Mouse (Mus musculus): Measurements from ENCODE around the gene Dnase1. TPM values are rescaled to one million over a fixed set of nuclear protein-coding genes. Genes with fewer than 3 reads are reported as not detected.
"Not testable (repeated sequence)": the region's sequence is repeated elsewhere in the genome, so short reads cannot be mapped to it uniquely, and the experiment has no call there.

The Dnase1 gene
- polyA plus RNA-seq, 1 experiment from 2014 or later: 6.5 TPM

DNA sequence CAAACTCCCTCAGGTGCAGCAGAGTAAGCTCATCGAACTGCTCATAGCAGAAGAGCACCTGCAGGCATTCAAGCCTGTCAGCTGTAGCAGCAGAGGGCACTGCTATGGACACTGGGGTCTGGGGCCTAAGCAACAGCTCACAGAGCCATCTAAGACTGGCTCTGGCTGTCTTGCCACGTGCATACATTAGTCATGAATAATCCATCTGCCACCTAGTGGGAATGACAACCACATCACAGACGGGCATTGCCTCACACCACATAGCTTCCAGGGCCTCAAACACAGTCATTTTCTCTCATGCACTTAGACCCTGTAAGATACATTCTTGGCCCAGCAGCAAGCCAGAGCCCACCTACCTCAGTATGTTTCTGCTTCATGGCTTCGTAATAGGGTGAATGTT is 8.8 kb downstream of the Dnase1 start:
- Histone ChIP-seq H3K27me3 (no peaks in the 10 kb centered on the region), H3K4me1 (replicated peaks) (no peaks in the 10 kb centered on the region), H3K4me2 (no peak overlapping the region), H3K27ac (no peak overlapping the region), H3K4me3 (replicated peaks) (no peak overlapping the region), H3K9ac (replicated peaks) (no peak overlapping the region), H3K36me3 (peaks cover 93% of the 10 kb centered on the region), H3K9me3 (no peaks in the 10 kb centered on the region)
- ATAC-seq (ENCODE audit: insufficient number of reproducible peaks, insufficient read depth, low FRiP score, low TSS enrichment, low read depth): no peak
- 91% methylated on average over 4 of the region's 4 CpGs for WGBS

DNA sequence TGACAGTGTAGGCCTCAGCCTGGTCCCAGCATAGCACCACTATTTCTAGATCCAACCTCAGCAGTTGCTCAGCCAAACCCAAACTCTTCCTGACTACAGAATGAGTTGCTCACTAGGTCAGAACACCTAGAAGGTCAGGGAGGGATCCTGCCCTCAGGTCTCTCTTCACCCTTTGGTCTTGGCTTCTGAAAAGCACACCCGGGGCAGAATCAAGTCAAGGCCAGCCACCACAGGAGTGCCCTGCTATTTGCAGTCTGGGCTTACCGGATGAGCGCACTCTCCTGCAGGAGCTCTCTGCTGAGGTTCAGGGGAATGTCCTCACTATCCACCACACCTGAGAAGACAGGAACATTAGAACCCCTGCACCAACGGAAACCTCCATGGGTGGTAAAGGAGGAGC is 15.9 kb downstream of the Dnase1 start:
- Histone ChIP-seq H3K4me1 (replicated peaks) (no peaks in the 10 kb centered on the region), H3K4me3 (replicated peaks) (no peak overlapping the region), H3K9me3 (no peaks in the 10 kb centered on the region), H3K4me2 (no peak overlapping the region), H3K9ac (replicated peaks) (no peak overlapping the region), H3K27ac (no peak overlapping the region), H3K36me3 (peaks cover 91% of the 10 kb centered on the region), H3K27me3 (no peaks in the 10 kb centered on the region)
- no peak for ATAC-seq (ENCODE audit: insufficient number of reproducible peaks, insufficient read depth, low FRiP score, low TSS enrichment, low read depth)
- 91% methylated on average over 4 of the region's 4 CpGs for WGBS

DNA sequence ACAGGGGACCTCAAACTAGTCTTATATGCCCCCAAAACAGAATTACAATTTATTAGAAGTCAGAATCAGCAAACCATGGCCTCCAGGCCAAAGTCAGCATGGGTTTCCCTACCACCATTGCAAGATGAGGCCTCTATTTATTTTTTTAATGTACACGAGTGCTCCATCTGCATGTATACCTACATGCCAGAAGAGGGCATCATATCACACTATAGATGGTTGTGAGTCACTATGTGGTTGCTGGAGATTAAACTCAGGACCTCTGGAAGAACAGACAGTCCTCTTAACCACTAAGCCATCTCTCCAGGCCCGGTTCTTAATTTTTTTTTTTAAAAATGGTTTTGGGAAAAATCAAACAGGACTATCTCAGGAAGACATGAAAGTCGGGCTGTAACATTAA is 17.1 kb downstream of the Dnase1 start:
- H3K4me3 ChIP-seq (replicated peaks): no peak overlapping the region
- H3K4me1 ChIP-seq (replicated peaks): no peaks in the 10 kb centered on the region
- H3K9me3 ChIP-seq: no peaks in the 10 kb centered on the region
- no peak overlapping the region for H3K27ac ChIP-seq
- H3K27me3 ChIP-seq: no peaks in the 10 kb centered on the region
- no peak overlapping the region for H3K4me2 ChIP-seq
- no peak overlapping the region for H3K9ac ChIP-seq (replicated peaks)
- ATAC-seq (ENCODE audit: insufficient number of reproducible peaks, insufficient read depth, low FRiP score, low TSS enrichment, low read depth): no peak
- peaks cover 91% of the 10 kb centered on the region for H3K36me3 ChIP-seq
- 89% methylated on average over 3 of the region's 3 CpGs for WGBS

DNA sequence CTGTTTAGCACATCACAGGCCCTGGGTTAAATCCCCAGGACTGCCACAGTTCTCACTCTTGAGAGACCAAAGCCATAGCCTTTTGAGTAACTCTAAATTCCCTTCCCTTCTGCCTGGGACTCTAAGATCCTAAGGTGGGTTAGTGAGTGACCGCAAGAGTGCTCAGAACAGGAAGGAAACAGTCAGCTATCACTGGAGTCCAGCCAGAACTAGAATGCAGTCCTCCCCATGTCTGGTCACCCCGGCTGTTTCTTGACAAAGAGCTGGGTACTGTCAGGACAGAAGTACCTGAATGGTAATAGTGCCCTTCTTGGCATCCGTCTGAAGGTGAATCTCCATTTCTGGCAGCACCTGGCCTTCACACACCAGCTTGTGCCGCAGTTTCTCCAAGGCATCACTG is 28.2 kb downstream of the Dnase1 start:
- no peak overlapping the region for H3K4me3 ChIP-seq (replicated peaks)
- H3K9ac ChIP-seq (replicated peaks): no peak overlapping the region
- ATAC-seq (ENCODE audit: insufficient number of reproducible peaks, insufficient read depth, low FRiP score, low TSS enrichment, low read depth): no peak
- H3K4me2 ChIP-seq: no peak overlapping the region
- H3K27me3 ChIP-seq: no peaks in the 10 kb centered on the region
- H3K36me3 ChIP-seq: peaks cover 85% of the 10 kb centered on the region
- H3K27ac ChIP-seq: no peak overlapping the region
- no peaks in the 10 kb centered on the region for H3K4me1 ChIP-seq (replicated peaks)
- WGBS: 95% methylated on average over 4 of the region's 4 CpGs
- no peaks in the 10 kb centered on the region for H3K9me3 ChIP-seq

DNA sequence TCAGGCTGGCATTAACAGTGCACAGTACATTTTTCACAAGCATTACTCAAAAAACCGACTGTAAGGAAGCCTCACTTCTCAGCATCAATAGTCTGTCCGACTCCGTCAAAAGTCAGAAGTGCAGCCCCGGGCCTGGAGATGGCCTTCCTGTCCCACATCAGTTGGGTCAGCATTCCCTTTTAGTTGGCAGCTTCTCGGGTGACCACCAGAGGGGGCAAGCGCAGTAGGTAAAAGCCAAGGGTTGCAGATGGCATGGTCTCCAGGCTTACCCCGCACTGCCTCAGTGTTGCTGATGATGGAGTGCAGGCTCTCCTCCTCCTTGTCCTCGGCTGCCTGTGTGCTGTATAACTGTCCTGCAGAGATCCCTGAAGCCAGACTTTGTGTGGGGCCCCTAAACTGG is 31.8 kb downstream of the Dnase1 start:
- ATAC-seq (ENCODE audit: insufficient number of reproducible peaks, insufficient read depth, low FRiP score, low TSS enrichment, low read depth): no peak
- WGBS: 56% methylated on average over 8 of the region's 8 CpGs
- no peak overlapping the region for H3K9ac ChIP-seq (replicated peaks)
- H3K36me3 ChIP-seq: peaks cover 51% of the 10 kb centered on the region
- no peak overlapping the region for H3K4me3 ChIP-seq (replicated peaks)
- H3K4me1 ChIP-seq (replicated peaks): no peaks in the 10 kb centered on the region
- H3K27ac ChIP-seq: no peak overlapping the region
- H3K27me3 ChIP-seq: no peaks in the 10 kb centered on the region
- no peak overlapping the region for H3K4me2 ChIP-seq
- no peaks in the 10 kb centered on the region for H3K9me3 ChIP-seq

DNA sequence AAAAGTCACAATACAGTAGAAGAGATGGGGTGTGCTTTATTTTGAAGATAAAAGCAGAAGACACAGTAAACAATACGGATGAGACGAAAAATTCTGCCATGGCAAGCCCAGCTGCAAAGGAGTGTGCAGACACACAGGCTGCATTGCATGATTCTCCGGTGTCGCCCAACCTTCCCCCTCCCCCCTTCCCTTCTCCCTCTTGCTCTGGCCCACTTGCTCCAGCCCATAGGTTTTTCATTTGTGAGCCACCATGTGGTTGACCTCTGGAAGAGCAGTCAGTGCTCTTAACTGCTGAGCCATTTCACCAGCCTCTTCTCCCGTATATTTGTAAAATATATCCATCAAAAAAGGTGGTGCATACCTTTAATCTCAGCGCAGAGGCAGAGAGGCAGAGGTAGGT is 37.6 kb downstream of the Dnase1 start:
- Histone ChIP-seq H3K4me2 (no peak overlapping the region), H3K36me3 (no peaks in the 10 kb centered on the region), H3K27me3 (no peaks in the 10 kb centered on the region), H3K4me3 (replicated peaks) (no peak overlapping the region), H3K27ac (no peak overlapping the region), H3K9me3 (no peaks in the 10 kb centered on the region), H3K4me1 (replicated peaks) (peaks cover 12% of the 10 kb centered on the region), H3K9ac (replicated peaks) (no peak overlapping the region)
- ATAC-seq (ENCODE audit: insufficient number of reproducible peaks, insufficient read depth, low FRiP score, low TSS enrichment, low read depth): no peak
- WGBS: 71% methylated on average over 6 of the region's 6 CpGs

DNA sequence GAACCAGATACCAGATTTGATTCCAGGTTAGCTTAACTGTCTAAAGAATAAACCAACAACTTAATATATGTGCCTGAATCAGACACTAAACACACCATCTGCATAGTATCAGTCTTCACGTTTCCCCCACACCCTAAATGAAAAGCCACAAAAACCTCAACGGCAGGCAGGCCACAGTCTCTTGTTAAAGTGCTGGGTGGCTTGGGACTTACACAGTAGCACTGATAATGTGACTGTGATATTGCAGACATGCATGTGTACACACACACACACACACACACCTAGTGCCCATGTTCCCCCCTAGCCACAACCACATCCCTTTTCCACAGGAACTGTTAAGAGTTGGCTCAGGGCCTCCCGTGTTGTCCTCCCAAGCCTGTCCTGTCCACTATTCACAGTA is 38.1 kb downstream of the Dnase1 start:
- Histone ChIP-seq H3K9me3 (no peaks in the 10 kb centered on the region), H3K9ac (replicated peaks) (no peak overlapping the region), H3K27me3 (no peaks in the 10 kb centered on the region), H3K4me1 (replicated peaks) (peaks cover 12% of the 10 kb centered on the region), H3K4me2 (no peak overlapping the region), H3K27ac (no peak overlapping the region), H3K36me3 (no peaks in the 10 kb centered on the region), H3K4me3 (replicated peaks) (no peak overlapping the region)
- WGBS: 81% methylated on average over 3 of the region's 3 CpGs
- ATAC-seq (ENCODE audit: insufficient number of reproducible peaks, insufficient read depth, low FRiP score, low TSS enrichment, low read depth): no peak

DNA sequence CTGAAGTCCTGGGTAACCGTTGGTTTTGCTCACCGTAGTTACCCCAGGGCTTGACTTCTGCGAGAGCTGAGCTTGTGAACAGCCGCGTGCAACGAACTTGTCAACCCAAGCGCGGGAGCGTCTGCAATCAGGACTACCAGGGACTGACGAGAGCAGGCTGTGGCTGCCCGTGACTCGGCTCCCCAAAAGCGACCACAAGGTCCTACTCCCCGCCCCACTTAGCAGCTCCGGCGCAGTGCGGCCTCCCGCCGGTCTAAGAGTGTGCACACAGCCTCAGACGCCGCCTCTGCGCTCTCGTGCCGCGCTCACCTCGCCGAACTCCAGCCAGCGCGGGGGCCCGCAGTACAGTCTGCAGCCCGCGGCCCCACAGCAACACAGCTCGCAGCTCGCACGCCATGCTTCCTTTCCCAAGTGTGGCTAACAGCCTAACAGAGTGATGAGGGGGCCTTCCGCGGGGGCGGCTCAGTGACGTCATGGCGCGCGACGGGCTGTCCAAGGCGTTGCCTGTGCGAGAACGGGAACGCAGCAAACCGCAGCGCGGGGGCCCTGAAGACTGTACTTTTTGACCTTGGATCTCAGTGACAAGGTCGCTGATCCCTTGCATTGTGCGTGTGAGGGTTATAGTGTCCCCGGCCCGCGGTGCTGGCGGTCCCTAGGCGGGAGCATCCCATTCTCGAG is 40.8 kb downstream of the Dnase1 start, which contains the start of gene Trap1:
Trap1 (minus strand) TSS at position 444 of the 678 bp plus-strand sequence.
- Histone ChIP-seq H3K36me3 (peaks cover 12% of the 10 kb centered on the region), H3K9ac (replicated peaks) (peak within 1 kb of the TSS; percentile 86), H3K4me3 (replicated peaks) (peak within 1 kb of the TSS; percentile 91), H3K27ac (peak within 1 kb of the TSS; percentile 89), H3K4me1 (replicated peaks) (peaks cover 12% of the 10 kb centered on the region), H3K27me3 (no peaks in the 10 kb centered on the region), H3K4me2 (peak within 1 kb of the TSS; percentile 72), H3K9me3 (no peaks in the 10 kb centered on the region)
- peak; percentile 94 for ATAC-seq (ENCODE audit: insufficient number of reproducible peaks, insufficient read depth, low FRiP score, low TSS enrichment, low read depth)
- under 1% methylated on average over 58 of the region's 58 CpGs for WGBS

DNA sequence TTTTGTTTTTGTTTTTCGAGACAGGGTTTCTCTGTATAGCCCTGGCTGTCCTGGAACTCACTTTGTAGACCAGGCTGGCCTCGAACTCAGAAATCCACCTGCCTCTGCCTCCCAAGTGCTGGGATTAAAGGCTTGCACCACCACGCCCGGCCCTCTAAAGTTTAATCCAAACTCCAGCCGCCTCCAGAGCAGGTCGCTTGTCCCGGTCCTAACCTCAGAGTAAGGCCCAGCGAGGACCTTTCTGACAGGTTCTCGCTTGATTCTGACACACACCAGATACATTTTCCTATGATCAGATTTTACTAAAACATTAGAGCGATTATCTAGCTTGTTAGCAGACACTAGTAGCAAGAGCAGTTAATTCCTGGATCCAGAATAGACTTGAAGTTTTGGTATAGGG is 41.6 kb downstream of the Dnase1 start:
- not testable (repeated sequence) for ATAC-seq (ENCODE audit: insufficient number of reproducible peaks, insufficient read depth, low FRiP score, low TSS enrichment, low read depth); H3K27ac ChIP-seq; H3K9ac ChIP-seq (replicated peaks); H3K27me3 ChIP-seq; H3K9me3 ChIP-seq
- H3K4me2 ChIP-seq: peak overlapping the region; percentile 72
- peaks cover 12% of the 10 kb centered on the region for H3K4me1 ChIP-seq (replicated peaks)
- WGBS: 71% methylated on average over 10 of the region's 10 CpGs
- peaks cover 16% of the 10 kb centered on the region for H3K36me3 ChIP-seq
- peak overlapping the region; percentile 91 for H3K4me3 ChIP-seq (replicated peaks)

DNA sequence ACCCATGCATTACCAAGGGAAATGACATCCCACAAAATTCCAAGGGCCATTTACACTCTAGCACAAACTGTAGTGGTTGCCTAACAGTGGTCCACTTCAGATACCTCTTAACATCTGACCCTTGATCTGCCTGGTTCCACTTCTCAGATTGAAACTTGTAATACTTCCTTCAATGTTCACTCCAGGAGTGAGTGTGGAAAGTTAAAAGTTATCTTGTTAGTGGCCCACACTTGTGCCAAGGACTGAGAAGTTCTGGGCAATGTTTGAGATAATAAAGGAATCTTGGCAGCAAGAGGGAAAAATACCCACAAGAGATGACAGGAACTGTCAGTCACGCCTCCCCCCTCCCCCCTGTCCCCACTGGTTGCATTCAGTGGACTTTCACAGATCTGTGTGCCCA is 42.9 kb downstream of the Dnase1 start:
- no peaks in the 10 kb centered on the region for H3K9me3 ChIP-seq
- peaks cover 28% of the 10 kb centered on the region for H3K36me3 ChIP-seq
- no peak overlapping the region for H3K27ac ChIP-seq
- H3K9ac ChIP-seq (replicated peaks): no peak overlapping the region
- ATAC-seq (ENCODE audit: insufficient number of reproducible peaks, insufficient read depth, low FRiP score, low TSS enrichment, low read depth): no peak
- H3K4me3 ChIP-seq (replicated peaks): no peak overlapping the region
- no peak overlapping the region for H3K4me2 ChIP-seq
- H3K4me1 ChIP-seq (replicated peaks): peaks cover 12% of the 10 kb centered on the region
- H3K27me3 ChIP-seq: no peaks in the 10 kb centered on the region
- 79% methylated on average over 1 of the region's 1 CpGs for WGBS

DNA sequence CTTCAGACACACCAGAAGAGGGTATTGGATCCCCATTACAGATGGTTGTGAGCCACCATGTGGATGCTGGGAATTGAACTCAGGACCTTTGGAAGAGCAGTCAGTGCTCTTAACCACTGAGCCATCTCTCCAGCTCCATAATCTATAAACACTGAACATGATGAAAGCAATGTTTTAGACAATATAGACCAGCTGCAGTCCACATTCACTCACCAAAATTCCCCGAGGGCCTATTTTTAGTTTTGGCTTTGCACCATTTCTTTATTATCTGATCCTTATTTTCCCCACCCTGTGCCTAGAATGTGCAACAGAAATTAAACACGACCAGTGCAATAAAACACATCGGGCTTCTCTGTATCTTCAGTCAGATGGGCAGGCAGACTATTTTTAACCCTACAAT is 43.7 kb downstream of the Dnase1 start:
- H3K4me2 ChIP-seq; H3K27me3 ChIP-seq; ATAC-seq (ENCODE audit: insufficient number of reproducible peaks, insufficient read depth, low FRiP score, low TSS enrichment, low read depth); H3K27ac ChIP-seq; H3K9ac ChIP-seq (replicated peaks); H3K9me3 ChIP-seq; H3K4me3 ChIP-seq (replicated peaks): not testable (repeated sequence)
- Histone ChIP-seq H3K36me3 (peaks cover 36% of the 10 kb centered on the region), H3K4me1 (replicated peaks) (peaks cover 12% of the 10 kb centered on the region)
- 76% methylated on average over 3 of the region's 3 CpGs for WGBS

DNA sequence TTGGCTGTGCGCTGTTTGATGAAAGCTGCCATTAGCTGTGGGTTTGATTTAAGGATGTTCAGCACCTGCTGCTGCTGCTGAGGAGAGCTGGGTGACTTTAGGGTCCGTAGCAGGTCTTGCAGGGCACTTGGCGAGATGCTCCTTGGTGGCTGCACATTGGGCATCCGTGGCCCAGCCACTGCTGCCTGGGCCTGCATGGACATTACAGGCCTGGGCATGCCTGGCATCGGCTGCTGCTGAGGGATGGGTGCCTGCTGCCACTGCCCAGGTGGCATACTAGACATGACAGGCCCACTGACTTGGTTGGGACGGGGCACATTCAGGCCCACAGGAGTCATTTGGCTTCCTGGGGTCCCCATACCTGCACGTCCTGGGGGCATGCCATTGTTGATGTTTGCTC is 48.3 kb downstream of the Dnase1 start:
- no peaks in the 10 kb centered on the region for H3K9me3 ChIP-seq
- no peak overlapping the region for H3K9ac ChIP-seq (replicated peaks)
- H3K4me2 ChIP-seq: no peak overlapping the region
- no peaks in the 10 kb centered on the region for H3K27me3 ChIP-seq
- peaks cover 82% of the 10 kb centered on the region for H3K36me3 ChIP-seq
- no peak for ATAC-seq (ENCODE audit: insufficient number of reproducible peaks, insufficient read depth, low FRiP score, low TSS enrichment, low read depth)
- H3K27ac ChIP-seq: no peak overlapping the region
- H3K4me1 ChIP-seq (replicated peaks): no peaks in the 10 kb centered on the region
- WGBS: 92% methylated on average over 7 of the region's 7 CpGs
- H3K4me3 ChIP-seq (replicated peaks): no peak overlapping the region
